Mouse (Mus musculus) hindbrain, embryonic 13.5 days (tissue): ENCODE results near the gene Cdt1. TPM values are rescaled to one million over a fixed set of nuclear protein-coding genes. Genes with fewer than 3 reads are reported as not detected.
A peak's percentile ranks its signal among the peaks of the same experiment; 100 is the strongest.

Source experiments
- ATAC-seq: fragments of 200-750 bp; cut with Nextera tagmentation; 2 replicates; pipeline ENCODE4 v1.8.0; 2017; ENCODE audit warnings: moderate TSS enrichment; ENCODE audit not compliant: low FRiP score
- H3K27ac ChIP-seq: fragments of 300-500 bp; sonication (generic); 2 replicates; pipeline ENCODE4 v1.5.1; 2015; ENCODE audit warnings: inconsistent platforms, mild to moderate bottlenecking, moderate library complexity
- H3K27me3 ChIP-seq: fragments of 300-500 bp; sonication (generic); 2 replicates; pipeline ENCODE4 v1.6.1; 2015; ENCODE audit warnings: mild to moderate bottlenecking, inconsistent platforms
- H3K36me3 ChIP-seq: fragments of 300-500 bp; sonication (generic); 2 replicates; pipeline ENCODE4 v1.6.1; 2015; ENCODE audit warnings: mild to moderate bottlenecking, inconsistent platforms
- H3K4me1 ChIP-seq: fragments of 300-500 bp; sonication (generic); replicated peaks from 2 replicates; pipeline ENCODE4 v1.6.1; 2015; ENCODE audit warnings: inconsistent platforms
- H3K4me2 ChIP-seq: fragments of 300-500 bp; sonication (generic); 2 replicates; pipeline ENCODE4 v1.6.1; 2015; ENCODE audit warnings: inconsistent platforms, mild to moderate bottlenecking, moderate library complexity
- H3K4me3 ChIP-seq: fragments of 300-500 bp; sonication (generic); 2 replicates; pipeline ENCODE4 v1.5.1; 2015; ENCODE audit warnings: mild to moderate bottlenecking, inconsistent platforms
- H3K9ac ChIP-seq: fragments of 300-500 bp; sonication (generic); 2 replicates; pipeline ENCODE4 v1.6.1; 2015; ENCODE audit warnings: mild to moderate bottlenecking, inconsistent platforms
- H3K9me3 ChIP-seq: fragments of 300-500 bp; sonication (generic); 2 replicates; pipeline ENCODE4 v1.6.1; 2016; ENCODE audit warnings: inconsistent platforms
- WGBS: fragments of 180-500 bp; shearing (Covaris S2); methylation state at CpG from one replicate; pipeline ENCODE4 v1.1.7; 2015; 5-methylcytosine and 5-hydroxymethylcytosine counted together
- polyA plus RNA-seq: library from polyadenylated mRNA; unstranded; fragments of >200 nt; fragmentation: Nextera tagmentation; extraction: Ambion mirVana; gene quantifications from 2 replicates; pipeline ENCODE4 v1.2.1, GENCODE M21; 2015

The Cdt1 gene
- polyA plus RNA-seq = 9.9 and 10.4 TPM in 2 replicates

DNA sequence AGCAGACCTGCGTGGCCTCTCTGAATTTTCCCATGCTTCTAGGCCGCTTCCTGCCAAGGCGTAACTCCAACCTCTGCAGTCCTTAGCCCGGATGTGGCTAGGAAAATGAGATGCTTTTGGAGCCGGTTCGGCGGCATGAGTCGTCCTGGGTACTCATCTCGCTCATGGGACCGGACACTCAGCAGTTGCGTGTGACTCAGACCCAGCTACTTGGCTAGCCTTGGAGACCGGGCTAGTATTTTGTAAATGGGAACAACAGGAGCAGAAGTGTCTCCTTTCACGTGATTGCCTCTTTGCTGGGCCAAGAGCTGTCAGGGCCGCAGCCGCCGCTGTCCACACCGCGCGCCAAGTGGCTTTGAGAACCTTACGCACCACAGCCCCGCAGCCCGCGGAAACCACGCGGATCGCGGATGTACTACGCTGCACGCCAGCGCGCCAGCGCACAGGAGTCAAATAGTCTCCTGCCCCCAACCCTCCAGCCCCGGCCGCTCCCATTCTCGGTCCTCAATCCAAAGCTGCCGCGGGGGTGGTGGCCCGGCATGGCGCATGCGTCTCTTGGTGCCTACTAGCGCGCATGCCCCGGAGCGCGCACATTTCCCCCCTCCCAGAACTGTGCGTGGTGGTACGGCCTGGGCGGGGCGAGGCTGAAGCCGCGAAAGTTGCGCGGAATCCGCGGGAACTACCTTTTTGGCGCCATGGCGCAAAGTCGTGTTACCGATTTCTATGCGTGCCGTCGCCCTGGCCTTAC lies at the start of gene Cdt1:
Cdt1 (plus strand) TSS at position 655 of the 748 bp plus-strand sequence.
- Histone ChIP-seq H3K27me3 (no peaks in the 10 kb centered on the region), H3K4me3 (peak within 1 kb of the TSS; percentile 75), H3K9ac (peak within 1 kb of the TSS; percentile 85), H3K4me2 (peak within 1 kb of the TSS; percentile 95), H3K27ac (peak within 1 kb of the TSS; percentile 92), H3K4me1 (peaks cover 28% of the 10 kb centered on the region), H3K9me3 (no peaks in the 10 kb centered on the region), H3K36me3 (peaks cover 28% of the 10 kb centered on the region)
- under 1% methylated on average over 62 of the region's 62 CpGs for WGBS
- peak; percentile 96 for ATAC-seq

DNA sequence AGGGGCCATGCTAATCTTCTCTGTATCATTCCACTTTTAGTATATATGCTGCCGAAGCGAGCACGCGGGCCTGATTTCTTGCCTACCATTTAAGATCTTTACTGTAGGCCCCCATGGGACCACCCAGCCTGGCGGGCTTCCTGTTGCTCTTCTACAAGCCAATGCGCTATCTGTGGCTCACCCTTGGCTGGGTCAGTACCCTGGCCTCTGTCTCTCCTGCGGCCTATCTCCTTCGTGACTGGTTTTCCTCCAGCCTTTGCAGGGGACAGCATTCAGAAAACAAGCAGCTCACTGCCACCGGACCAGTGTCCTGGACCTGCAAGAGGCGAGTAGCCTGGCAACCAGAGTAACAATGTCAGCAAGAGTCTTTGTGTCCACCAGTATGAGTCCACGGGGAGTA lies 47.2 kb upstream of the Cdt1 start:
- no peak overlapping the region; the same call in 1 of the 2 replicates for H3K27ac ChIP-seq
- no peaks in the 10 kb centered on the region for H3K36me3 ChIP-seq
- WGBS = 71% methylated on average over 11 of the region's 11 CpGs
- H3K4me3 ChIP-seq = no peak overlapping the region
- H3K4me2 ChIP-seq = no peak overlapping the region
- no peaks in the 10 kb centered on the region for H3K9me3 ChIP-seq
- ATAC-seq = no peak
- peaks cover 10% of the 10 kb centered on the region; the same call in 1 of the 2 replicates for H3K27me3 ChIP-seq
- H3K9ac ChIP-seq = no peak overlapping the region
- peaks cover 48% of the 10 kb centered on the region for H3K4me1 ChIP-seq

DNA sequence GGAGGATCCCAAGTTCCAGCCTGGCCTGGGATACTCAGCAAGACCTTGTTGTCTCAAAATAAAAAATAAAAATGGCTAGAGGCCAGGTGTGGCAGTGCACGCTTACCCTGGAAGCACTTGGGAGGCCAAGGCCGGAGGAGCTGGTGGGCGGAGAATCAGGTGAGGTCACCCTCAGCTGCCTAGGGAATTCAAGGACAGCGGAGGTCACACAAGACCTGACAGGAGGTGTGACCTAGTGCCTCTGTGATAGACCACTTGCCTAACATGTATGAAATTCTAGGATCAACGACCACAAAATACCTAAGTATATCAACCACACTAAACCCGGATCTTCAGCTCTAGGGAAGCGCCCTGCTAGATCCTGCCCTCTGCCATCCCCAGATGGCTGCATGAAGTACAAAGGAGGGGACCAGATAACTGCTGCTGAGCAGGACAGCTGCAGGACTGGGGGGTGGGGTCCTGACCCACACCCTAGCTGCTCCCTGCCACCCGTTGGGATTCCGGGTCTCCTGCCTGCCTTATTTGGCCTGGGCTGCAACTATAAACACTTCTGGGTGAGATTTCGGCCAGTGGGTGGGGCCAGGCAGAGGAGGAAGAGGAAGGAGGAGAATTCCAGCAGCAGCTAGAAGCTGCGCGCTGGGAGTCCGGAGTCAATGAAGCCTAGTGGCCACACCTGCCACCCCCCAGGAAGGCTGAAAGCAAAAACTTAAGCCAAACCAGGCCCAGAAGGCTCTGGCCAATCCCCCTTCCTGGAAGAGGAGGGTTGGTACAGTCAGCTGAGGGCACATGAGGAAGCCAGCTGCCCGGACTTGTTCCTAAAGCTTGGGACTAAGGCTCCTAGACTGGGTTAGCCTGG lies 44.8 kb upstream of the Cdt1 start:
- Histone ChIP-seq H3K4me1 (peaks cover 41% of the 10 kb centered on the region), H3K27me3 (peaks cover 11% of the 10 kb centered on the region; the same call in 1 of the 2 replicates), H3K4me2 (peak overlapping the region; percentile 40; the same call in 1 of the 2 replicates), H3K27ac (peak overlapping the region; percentile 80), H3K36me3 (no peaks in the 10 kb centered on the region), H3K9ac (no peak overlapping the region), H3K4me3 (no peak overlapping the region), H3K9me3 (no peaks in the 10 kb centered on the region)
- 0 out of 2 replicates have a peak, but pooled peaks have one; percentile 21 for ATAC-seq
- WGBS = 58% methylated on average over 14 of the region's 14 CpGs

DNA sequence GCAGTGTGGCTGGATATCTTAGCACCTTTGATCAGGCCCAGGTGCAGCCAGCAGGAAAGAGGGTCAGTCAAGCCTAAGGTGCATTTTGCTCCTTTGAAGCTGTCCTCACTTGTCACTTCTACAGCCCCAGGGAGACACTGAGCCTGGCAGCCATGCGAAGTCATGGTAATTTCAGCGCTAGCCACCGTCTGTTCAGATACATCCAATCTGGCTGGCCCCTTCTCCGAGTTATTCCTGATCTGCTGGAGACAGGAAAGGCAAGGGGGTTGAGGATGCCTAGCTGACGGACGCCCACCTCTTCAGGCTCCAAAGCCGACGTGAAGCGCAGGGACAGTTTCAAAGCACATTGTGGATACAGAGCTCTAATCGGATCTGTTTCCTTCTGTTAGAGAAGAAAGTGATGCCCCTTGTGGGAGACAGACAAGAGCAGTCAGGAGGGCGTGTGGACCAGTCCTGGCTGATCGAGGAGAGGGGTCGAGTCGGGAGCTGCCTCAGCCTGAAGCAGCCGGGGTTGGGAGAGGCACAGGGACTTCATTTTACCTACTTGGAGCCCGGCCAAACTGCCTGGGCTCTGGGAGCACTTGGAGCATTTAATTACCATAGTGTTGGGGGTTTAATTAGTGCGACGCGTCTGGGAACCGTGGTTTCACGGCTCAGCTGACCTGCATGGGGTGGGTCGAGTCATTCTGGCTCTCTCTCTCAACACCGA lies 44.0 kb upstream of the Cdt1 start:
- WGBS = 15% methylated on average over 23 of the region's 23 CpGs

DNA sequence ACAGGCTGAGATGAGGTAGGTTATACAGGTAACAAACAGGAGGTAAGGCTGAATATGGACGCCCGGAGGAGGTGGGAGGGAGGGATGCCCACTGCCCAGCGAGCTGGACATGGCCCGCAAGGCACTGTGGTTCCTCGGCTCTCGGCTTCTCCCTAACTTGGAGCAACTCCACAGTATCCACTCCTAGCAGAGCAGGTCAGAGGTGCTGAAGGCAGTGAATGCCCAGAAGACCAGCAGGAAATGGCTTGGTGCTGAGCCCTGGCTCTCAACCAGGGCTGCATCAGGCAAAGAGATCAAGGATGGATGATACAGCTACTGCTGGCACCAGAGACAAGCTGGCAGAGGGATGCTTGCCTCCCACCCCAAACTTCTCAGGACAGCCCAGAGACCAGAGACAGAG lies 43.3 kb upstream of the Cdt1 start:
- H3K9me3 ChIP-seq = no peaks in the 10 kb centered on the region
- WGBS = 83% methylated on average over 6 of the region's 6 CpGs
- peaks cover 35% of the 10 kb centered on the region for H3K4me1 ChIP-seq
- H3K27ac ChIP-seq = peak overlapping the region; percentile 80; the same call in 1 of the 2 replicates
- no peak overlapping the region for H3K9ac ChIP-seq
- H3K4me3 ChIP-seq = no peak overlapping the region
- H3K36me3 ChIP-seq = no peaks in the 10 kb centered on the region
- no peak overlapping the region for H3K4me2 ChIP-seq
- ATAC-seq = no peak
- peaks cover 11% of the 10 kb centered on the region; the same call in 1 of the 2 replicates for H3K27me3 ChIP-seq

More for the DNA sequence above, 44.0 kb upstream of the Cdt1 start:
- ATAC-seq = peak; percentile 49; the same call in 1 of the 2 replicates
- H3K9me3 ChIP-seq = no peaks in the 10 kb centered on the region
- H3K4me1 ChIP-seq = peaks cover 35% of the 10 kb centered on the region
- peak overlapping the region; percentile 40 for H3K4me2 ChIP-seq
- H3K27ac ChIP-seq = peak overlapping the region; percentile 80
- peaks cover 11% of the 10 kb centered on the region; the same call in 1 of the 2 replicates for H3K27me3 ChIP-seq
- no peak overlapping the region for H3K4me3 ChIP-seq
- H3K36me3 ChIP-seq = no peaks in the 10 kb centered on the region
- H3K9ac ChIP-seq = peak overlapping the region; percentile 59

DNA sequence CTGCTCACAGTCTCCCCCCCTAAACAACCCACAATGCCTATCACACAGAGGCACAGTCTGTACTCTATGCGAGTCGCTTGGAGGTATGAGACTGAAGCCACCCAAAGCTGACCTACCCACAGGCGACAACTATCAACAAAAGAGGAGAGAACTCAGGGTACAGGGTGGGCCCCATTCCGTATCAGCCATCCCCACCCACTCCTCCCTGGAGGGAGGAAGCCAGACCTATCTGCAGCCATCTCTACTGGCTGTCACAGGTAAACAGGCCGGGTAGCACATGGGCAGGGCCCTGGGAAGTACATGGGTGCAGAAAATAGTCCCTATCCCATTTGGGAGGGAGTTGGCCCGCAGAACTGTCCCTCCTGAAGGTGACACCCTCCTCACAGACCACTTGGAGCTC lies 42.8 kb upstream of the Cdt1 start:
- ATAC-seq = no peak
- 0 out of 2 replicates have a peak overlapping the region, but pooled peaks have one; percentile 80 for H3K27ac ChIP-seq
- peaks cover 35% of the 10 kb centered on the region for H3K4me1 ChIP-seq
- WGBS = 79% methylated on average over 6 of the region's 6 CpGs
- H3K4me2 ChIP-seq = no peak overlapping the region
- H3K27me3 ChIP-seq = peaks cover 11% of the 10 kb centered on the region; the same call in 1 of the 2 replicates
- no peak overlapping the region for H3K4me3 ChIP-seq
- H3K36me3 ChIP-seq = no peaks in the 10 kb centered on the region
- H3K9me3 ChIP-seq = no peaks in the 10 kb centered on the region
- H3K9ac ChIP-seq = no peak overlapping the region

DNA sequence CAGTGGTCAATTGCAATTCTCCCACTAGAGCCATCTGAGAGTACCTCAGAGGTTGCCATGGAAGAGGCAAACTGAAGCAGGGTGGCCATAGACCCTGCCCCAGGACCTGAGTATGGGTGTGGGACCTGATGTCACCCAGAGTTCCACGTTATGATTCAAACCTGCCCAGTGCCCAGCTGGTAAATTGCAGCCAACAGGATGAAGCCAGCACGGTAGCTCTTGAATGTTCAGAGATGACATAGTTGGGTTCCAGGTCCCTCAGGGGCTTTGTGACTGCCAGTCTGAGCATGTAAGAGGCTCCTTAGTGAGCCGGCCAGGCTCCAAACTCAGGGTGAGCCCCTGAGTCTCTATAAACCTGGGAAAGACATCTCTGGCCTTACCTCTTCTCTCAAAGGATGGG lies 41.7 kb upstream of the Cdt1 start:
- WGBS = 76% methylated on average over 3 of the region's 3 CpGs
- no peak overlapping the region for H3K4me3 ChIP-seq
- ATAC-seq = no peak
- H3K4me1 ChIP-seq = peaks cover 33% of the 10 kb centered on the region
- peaks cover 11% of the 10 kb centered on the region; the same call in 1 of the 2 replicates for H3K27me3 ChIP-seq
- no peak overlapping the region for H3K4me2 ChIP-seq
- H3K27ac ChIP-seq = no peak overlapping the region
- H3K9me3 ChIP-seq = no peaks in the 10 kb centered on the region
- no peaks in the 10 kb centered on the region for H3K36me3 ChIP-seq
- H3K9ac ChIP-seq = no peak overlapping the region

DNA sequence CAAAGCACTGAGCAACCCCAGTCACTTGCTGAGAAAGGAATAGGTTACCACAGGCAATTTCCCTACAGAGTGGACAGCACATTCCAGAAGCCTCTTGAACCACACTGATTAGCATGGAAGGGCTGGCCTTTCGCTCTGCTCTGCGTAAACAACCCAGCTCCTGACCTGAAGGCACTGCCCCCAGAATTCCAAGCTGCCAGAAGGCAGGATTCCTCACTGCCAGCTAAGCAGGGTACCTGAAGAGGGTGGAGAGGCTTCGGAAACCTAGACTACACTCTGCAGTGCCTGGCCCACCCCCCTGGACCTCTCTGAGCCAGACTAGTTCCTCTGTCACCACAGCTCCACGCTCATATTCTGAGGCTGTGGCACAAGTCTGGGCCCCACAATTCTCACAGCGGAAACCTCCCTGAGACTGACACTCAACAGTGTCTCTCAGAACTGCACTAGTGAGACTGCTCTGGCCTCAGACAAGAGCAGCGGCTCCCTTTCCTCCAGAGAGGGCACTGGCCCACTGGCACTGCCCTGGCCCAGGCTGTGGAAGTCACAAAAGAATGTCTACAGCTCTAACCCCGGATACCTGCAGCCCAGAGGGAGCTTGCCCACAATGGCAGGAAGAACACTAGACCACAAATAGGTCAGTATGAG lies 41.2 kb upstream of the Cdt1 start:
- H3K4me3 ChIP-seq = no peak overlapping the region
- H3K4me1 ChIP-seq = peaks cover 33% of the 10 kb centered on the region
- H3K36me3 ChIP-seq = no peaks in the 10 kb centered on the region
- 77% methylated on average over 7 of the region's 7 CpGs for WGBS
- no peaks in the 10 kb centered on the region for H3K9me3 ChIP-seq
- H3K27ac ChIP-seq = no peak overlapping the region
- no peak overlapping the region for H3K4me2 ChIP-seq
- peaks cover 11% of the 10 kb centered on the region; the same call in 1 of the 2 replicates for H3K27me3 ChIP-seq
- H3K9ac ChIP-seq = no peak overlapping the region
- ATAC-seq = no peak

DNA sequence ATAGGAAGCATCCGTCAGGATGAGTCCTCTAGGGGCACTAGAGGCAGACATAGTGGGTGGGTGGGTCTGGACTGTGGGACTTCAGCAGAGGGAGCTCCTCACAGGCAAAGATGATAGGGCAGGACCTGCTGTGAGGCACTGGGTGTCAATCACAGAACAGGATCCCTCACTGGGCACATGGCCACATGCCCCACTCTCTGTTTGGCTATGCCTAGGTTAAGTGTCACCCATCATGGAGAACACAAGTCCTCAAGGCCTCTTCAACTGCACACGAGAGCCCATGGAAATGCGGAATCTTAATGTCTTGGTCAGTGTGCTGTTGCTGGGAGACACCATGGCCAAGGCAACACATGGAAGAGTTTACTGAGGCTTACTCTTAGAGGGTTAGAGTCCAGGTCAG lies 39.9 kb upstream of the Cdt1 start:
- no peak overlapping the region for H3K4me2 ChIP-seq
- no peak overlapping the region for H3K4me3 ChIP-seq
- H3K9ac ChIP-seq = no peak overlapping the region
- peaks cover 11% of the 10 kb centered on the region; the same call in 1 of the 2 replicates for H3K27me3 ChIP-seq
- no peak overlapping the region for H3K27ac ChIP-seq
- 93% methylated on average over 3 of the region's 3 CpGs for WGBS
- ATAC-seq = no peak
- H3K4me1 ChIP-seq = peaks cover 30% of the 10 kb centered on the region
- no peaks in the 10 kb centered on the region for H3K9me3 ChIP-seq
- no peaks in the 10 kb centered on the region for H3K36me3 ChIP-seq

DNA sequence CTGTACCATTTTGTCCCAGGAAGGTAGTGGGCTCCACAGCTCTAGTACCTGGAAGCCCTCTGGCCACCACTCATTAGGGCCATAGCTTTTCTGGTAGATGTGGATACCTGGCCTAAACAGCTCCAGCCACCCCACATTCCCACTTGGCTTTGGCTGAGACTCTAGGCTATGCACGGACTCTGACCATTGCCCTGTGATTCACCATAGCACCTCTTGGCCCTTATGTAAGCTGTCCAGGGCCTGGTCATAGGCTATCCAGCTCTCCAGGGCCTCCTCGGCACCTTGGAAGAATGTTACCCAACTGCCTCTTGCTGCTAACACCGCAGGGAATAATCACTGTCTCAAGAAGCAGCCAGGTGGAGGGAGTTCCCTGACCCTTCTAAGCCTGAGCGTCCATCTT lies 38.7 kb upstream of the Cdt1 start:
- Histone ChIP-seq H3K27me3 (peaks cover 11% of the 10 kb centered on the region; the same call in 1 of the 2 replicates), H3K4me3 (no peak overlapping the region), H3K4me2 (no peak overlapping the region), H3K4me1 (peaks cover 17% of the 10 kb centered on the region), H3K9me3 (no peaks in the 10 kb centered on the region), H3K9ac (no peak overlapping the region), H3K27ac (no peak overlapping the region), H3K36me3 (no peaks in the 10 kb centered on the region)
- ATAC-seq = no peak
- 91% methylated on average over 4 of the region's 4 CpGs for WGBS

DNA sequence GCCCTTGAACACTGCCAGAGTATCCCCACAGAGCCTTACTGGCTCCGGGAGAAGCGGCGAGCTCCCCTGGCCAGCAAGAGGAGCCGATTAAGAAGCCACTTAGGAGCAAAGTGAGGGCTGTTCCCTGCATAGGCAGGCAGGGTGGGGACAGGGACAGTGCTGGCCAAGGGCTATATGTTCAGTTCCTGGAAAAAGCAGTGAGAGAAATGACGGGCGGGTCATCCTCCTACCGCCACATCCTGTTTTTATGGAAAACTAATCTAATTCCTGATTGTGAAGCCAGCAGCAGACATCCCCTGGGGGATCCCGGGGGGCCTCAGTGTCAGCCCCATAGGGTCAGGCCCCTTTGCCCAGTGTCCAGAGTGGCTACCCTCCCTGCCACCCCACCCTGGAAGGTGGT lies 36.5 kb upstream of the Cdt1 start:
- Histone ChIP-seq H3K4me3 (no peak overlapping the region), H3K9ac (no peak overlapping the region), H3K27me3 (no peaks in the 10 kb centered on the region), H3K36me3 (no peaks in the 10 kb centered on the region), H3K9me3 (no peaks in the 10 kb centered on the region), H3K4me2 (no peak overlapping the region), H3K4me1 (0 out of 2 replicates have a peak, but pooled peaks cover 2% of the 10 kb centered on the region), H3K27ac (no peak overlapping the region)
- 85% methylated on average over 8 of the region's 8 CpGs for WGBS
- ATAC-seq = no peak
